20 mouse cellular contexts compared by ENCODE assay signal in the genomic region with DNA sequence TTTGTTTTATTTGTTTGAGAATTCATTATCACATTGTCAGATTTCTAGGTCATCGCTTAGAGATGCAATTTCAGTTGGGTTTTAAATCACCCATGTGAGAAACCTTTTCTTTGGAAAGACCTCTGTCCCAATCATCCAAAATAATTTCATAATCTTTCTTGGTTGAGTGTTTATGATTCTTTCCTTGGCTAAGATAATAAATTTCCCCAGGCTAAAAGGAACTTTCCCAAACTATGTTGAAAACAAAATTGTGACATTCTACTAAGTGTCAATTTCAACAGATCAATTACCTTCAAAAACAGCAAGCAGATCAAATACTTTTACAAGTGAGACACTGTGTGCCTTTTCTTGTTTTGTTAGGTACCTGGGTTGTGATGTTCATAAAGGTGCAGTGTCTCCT.
DNase-seq lines count a peak whose midpoint lies in the region; ATAC-seq lines count a peak whose summit lies in the region.
"Had no signal": no experiment of that assay in that cellular context is flagged by ENCODE, and none has a peak within 500 bp of the region (broad histone marks: within the 10 kb centered on the region; RNA-seq: fewer than 3 reads in every experiment).

No protein-coding gene starts in this region.

- H3K4me3 ChIP-seq in lung, embryonic 16.5 days (ENCODE audit: low read length) = no peak overlapping the region
- H3K4me3 ChIP-seq: embryonic facial prominence, embryonic 12.5 days; embryonic facial prominence, embryonic 15.5 days; forebrain, embryonic 12.5 days; forebrain, embryonic 15.5 days; heart, embryonic 12.5 days; heart, embryonic 15.5 days; hindbrain, embryonic 10.5 days; hindbrain, embryonic 13.5 days had no signal

- 0 out of 2 replicates have a peak overlapping the region, but pooled peaks have one; percentile 16 for H3K27ac ChIP-seq in lung, embryonic 16.5 days (ENCODE audit: low read length)
- H3K27ac ChIP-seq: embryonic facial prominence, embryonic 12.5 days; embryonic facial prominence, embryonic 15.5 days; forebrain, embryonic 12.5 days; forebrain, embryonic 15.5 days; heart, embryonic 15.5 days; hindbrain, embryonic 10.5 days; hindbrain, embryonic 13.5 days had no signal

- no peak overlapping the region for H3K9ac ChIP-seq in lung, embryonic 16.5 days (ENCODE audit: low read length)
- H3K9ac ChIP-seq: embryonic facial prominence, embryonic 12.5 days; embryonic facial prominence, embryonic 15.5 days; forebrain, embryonic 12.5 days; forebrain, embryonic 15.5 days; heart, embryonic 12.5 days; heart, embryonic 15.5 days; hindbrain, embryonic 13.5 days had no signal

- H3K9me3 ChIP-seq in lung, embryonic 16.5 days (ENCODE audit: control insufficient read depth, low read length) = no peaks in the 10 kb centered on the region
- H3K9me3 ChIP-seq: embryonic facial prominence, embryonic 12.5 days; embryonic facial prominence, embryonic 15.5 days; forebrain, embryonic 12.5 days; forebrain, embryonic 15.5 days; heart, embryonic 12.5 days; heart, embryonic 15.5 days; hindbrain, embryonic 10.5 days; hindbrain, embryonic 13.5 days had no signal

- no peak for DNase-seq in lung, postnatal 36 days
- DNase-seq in adipocyte (ENCODE audit: low spot score) = peak; percentile 65
- DNase-seq in fat pad, adult 2 months (ENCODE audit: extremely low read depth, low read depth, low spot score) = peak; percentile 75
- DNase-seq in adrenal gland, postnatal 14 days = no peak
- no peak for DNase-seq in cerebellum, postnatal 14 days
- DNase-seq: cerebellum, adult 18-20 months; cerebellum, adult 9-10 months; cerebellum, postnatal 25 days; gastrocnemius, postnatal 10 days had no signal

- no peak overlapping the region for H3K4me2 ChIP-seq in lung, embryonic 16.5 days (ENCODE audit: low read depth, low read length)
- H3K4me2 ChIP-seq: embryonic facial prominence, embryonic 12.5 days; embryonic facial prominence, embryonic 15.5 days; forebrain, embryonic 12.5 days; forebrain, embryonic 15.5 days; heart, embryonic 12.5 days; heart, embryonic 15.5 days; hindbrain, embryonic 13.5 days had no signal

- H3K4me1 ChIP-seq in lung, embryonic 16.5 days (replicated peaks; ENCODE audit: control insufficient read depth, insufficient read depth, low read length) = peaks cover 17% of the 10 kb centered on the region
- H3K4me1 ChIP-seq: embryonic facial prominence, embryonic 12.5 days; embryonic facial prominence, embryonic 15.5 days; forebrain, embryonic 15.5 days; heart, embryonic 12.5 days; heart, embryonic 15.5 days; hindbrain, embryonic 13.5 days had no signal

- H3K27me3 ChIP-seq in lung, embryonic 16.5 days (ENCODE audit: control insufficient read depth, insufficient read depth, low read depth, low read length) = no peaks in the 10 kb centered on the region
- H3K27me3 ChIP-seq: embryonic facial prominence, embryonic 12.5 days; embryonic facial prominence, embryonic 15.5 days; forebrain, embryonic 12.5 days; forebrain, embryonic 15.5 days; heart, embryonic 12.5 days; heart, embryonic 15.5 days; hindbrain, embryonic 13.5 days had no signal

- H3K36me3 ChIP-seq in lung, embryonic 16.5 days (ENCODE audit: control insufficient read depth, insufficient read depth, low read length) = no peaks in the 10 kb centered on the region
- H3K36me3 ChIP-seq: embryonic facial prominence, embryonic 12.5 days; embryonic facial prominence, embryonic 15.5 days; forebrain, embryonic 12.5 days; forebrain, embryonic 15.5 days; heart, embryonic 12.5 days; heart, embryonic 15.5 days; hindbrain, embryonic 10.5 days; hindbrain, embryonic 13.5 days had no signal

- ATAC-seq in lung, embryonic 16.5 days (ENCODE audit: low read depth) = 0 out of 2 replicates have a peak, but pooled peaks have one; percentile 34
- ATAC-seq: CD4-positive, CD25-positive, alpha-beta regulatory T cell, adult 4 months; forebrain, embryonic 15.5 days; hindbrain, embryonic 16.5 days had no signal

- 74% methylated on average over 1 of the region's 1 CpGs for WGBS in lung, embryonic 16.5 days

Comparison
In these comparisons a context has a peak if more than half of its experiments do, and no peak if none do; other contexts are left out.
1. DNase-seq: peak in adipocyte (single experiment) and fat pad, adult 2 months (single experiment); none in lung, postnatal 36 days (single experiment), adrenal gland, postnatal 14 days (single experiment) and cerebellum, postnatal 14 days (0 of 2).